Mouse (Mus musculus): ENCODE measurements around the gene Heatr1.

- peak; percentile 47 for TF ChIP-seq POLR2A (IDR thresholded peaks at IDR 0.05; ENCODE audit: control insufficient read depth, low read depth, low read length)
- no peak for TF ChIP-seq CTCF (IDR thresholded peaks at IDR 0.05; ENCODE audit: control insufficient read depth, insufficient read depth, insufficient replicate concordance, low read depth, low read length)
Observed at GRCm38 (mm10) chr13:12394609-12395505, at the start of gene Heatr1.

Data from testis, adult 2 months (tissue).